Mouse (Mus musculus) liver, adult 2 months (tissue): ENCODE measurements around the gene Fam178b. TPM values are rescaled to one million over a fixed set of nuclear protein-coding genes. Genes with fewer than 3 reads are reported as not detected.
A peak's percentile ranks its signal among the peaks of the same experiment; 100 is the strongest.
"Not testable (repeated sequence)": the region's sequence is repeated elsewhere in the genome, so short reads cannot be mapped to it uniquely, and the experiment has no call there.

Source experiments
- DNase-seq: peaks from one replicate; pipeline ENCODE4 v3.0.0-alpha.2; 2011; ENCODE audit warnings: low read depth, low spot score; ENCODE audit errors: extremely low read depth
- H3K27ac ChIP-seq: fragments of 200-500 bp; replicated peaks from 2 replicates; pipeline ENCODE4 v1.5.1; 2012; ENCODE audit warnings: low read depth, mild to moderate bottlenecking, control low read depth, inconsistent platforms, low read length; ENCODE audit not compliant: insufficient read depth
- H3K27me3 ChIP-seq: fragments of 200-500 bp; 2 replicates; pipeline ENCODE4 v1.6.1; 2012; ENCODE audit warnings: mild to moderate bottlenecking, moderate library complexity, low read length, inconsistent platforms; ENCODE audit not compliant: control insufficient read depth, insufficient read depth
- H3K36me3 ChIP-seq: fragments of 200-500 bp; 2 replicates; pipeline ENCODE4 v1.6.1; 2012; ENCODE audit warnings: low read length, inconsistent platforms; ENCODE audit not compliant: control insufficient read depth, insufficient read depth
- H3K4me1 ChIP-seq: fragments of 200-500 bp; 2 replicates; pipeline ENCODE4 v1.6.1; 2011; ENCODE audit warnings: low read length; ENCODE audit not compliant: control insufficient read depth, insufficient read depth
- H3K4me3 ChIP-seq: fragments of 200-500 bp; 2 replicates; pipeline ENCODE4 v1.5.1; 2011; ENCODE audit warnings: low read depth, mild to moderate bottlenecking, control low read depth, low read length, moderate library complexity; ENCODE audit not compliant: insufficient read depth
- H3K79me2 ChIP-seq: fragments of 200-500 bp; 2 replicates; pipeline ENCODE4 v1.6.1; 2012; ENCODE audit warnings: inconsistent platforms, mild to moderate bottlenecking, low read length, moderate library complexity; ENCODE audit not compliant: control insufficient read depth, insufficient read depth
- H3K9ac ChIP-seq: fragments of 200-500 bp; 2 replicates; pipeline ENCODE4 v1.6.1; 2012; ENCODE audit warnings: low read depth, mild to moderate bottlenecking, control low read depth, inconsistent platforms, low read length
- CTCF ChIP-seq: fragments of 200-500 bp; IDR thresholded peaks from 2 replicates; pipeline ENCODE4 v1.5.1; 2011; ENCODE audit warnings: low read depth, low read length, control low read depth
- POLR2A ChIP-seq: fragments of 200-500 bp; IDR thresholded peaks from 2 replicates; pipeline ENCODE4 v1.6.1; 2011; ENCODE audit warnings: low read length, control low read depth; ENCODE audit not compliant: insufficient read depth; ENCODE audit errors: extremely low read depth
- WGBS: fragments of 180-500 bp; shearing (Covaris S2); methylation state at CpG from one replicate; pipeline ENCODE4 v1.1.7; 2018; 5-methylcytosine and 5-hydroxymethylcytosine counted together
- polyA plus RNA-seq: library from polyadenylated mRNA; depleted of rRNA; stranded (reverse); fragments of >200 nt; gene quantifications from 2 replicates; pipeline ENCODE4 v1.2.3, GENCODE M21; 2012
- total RNA-seq: library from RNA; depleted of rRNA; stranded (reverse); fragments of >200 nt; gene quantifications from 2 replicates; pipeline ENCODE4 v1.2.3, GENCODE M21; 2014

The Fam178b gene
- total and polyA plus RNA-seq, 2 experiments: 0.11 to 0.18 TPM

GRCm38 (mm10) chr1:36628585-36628984, 54.4 kb downstream of the Fam178b start:
- Histone ChIP-seq H3K27me3 (no peaks in the 10 kb centered on the region), H3K27ac (peak overlapping the region; percentile 30; the same call in 1 of the 2 replicates), H3K36me3 (no peaks in the 10 kb centered on the region), H3K9ac (no peak overlapping the region), H3K4me3 (no peak overlapping the region), H3K4me1 (no peaks in the 10 kb centered on the region), H3K79me2 (no peaks in the 10 kb centered on the region)
- no peak for DNase-seq
- no peak for TF ChIP-seq CTCF
- TF ChIP-seq POLR2A: no peak
- WGBS: 76% methylated on average over 8 of the region's 8 CpGs

- H3K27me3 ChIP-seq: no peaks in the 10 kb centered on the region
- no peak overlapping the region for H3K9ac ChIP-seq
- no peaks in the 10 kb centered on the region for H3K36me3 ChIP-seq
- no peaks in the 10 kb centered on the region for H3K4me1 ChIP-seq
- H3K79me2 ChIP-seq: no peaks in the 10 kb centered on the region
- DNase-seq: no peak
- 67% methylated on average over 5 of the region's 5 CpGs for WGBS
- no peak overlapping the region for H3K4me3 ChIP-seq
- no peak overlapping the region for H3K27ac ChIP-seq
- no peak for TF ChIP-seq POLR2A
- TF ChIP-seq CTCF: no peak
Measured at GRCm38 (mm10) chr1:36625442-36625841, 57.5 kb downstream of the Fam178b start.

GRCm38 (mm10) chr1:36615958-36616357, 67.0 kb downstream of the Fam178b start:
- WGBS: 85% methylated on average over 5 of the region's 5 CpGs
- not testable (repeated sequence) for H3K4me3 ChIP-seq, H3K27me3 ChIP-seq, H3K27ac ChIP-seq, H3K9ac ChIP-seq, H3K36me3 ChIP-seq, H3K79me2 ChIP-seq, H3K4me1 ChIP-seq
- peak; percentile 50 for DNase-seq
- TF ChIP-seq CTCF: peak; percentile 46; the same call in 1 of the 2 replicates

GRCm38 (mm10) chr1:36615188-36615587, 67.8 kb downstream of the Fam178b start:
- 86% methylated on average over 8 of the region's 8 CpGs for WGBS

GRCm38 (mm10) chr1:36614584-36614983, 68.4 kb downstream of the Fam178b start:
- TF ChIP-seq CTCF: no peak
- TF ChIP-seq POLR2A: no peak
- Histone ChIP-seq H3K9ac (no peak overlapping the region), H3K36me3 (no peaks in the 10 kb centered on the region), H3K4me3 (no peak overlapping the region), H3K79me2 (no peaks in the 10 kb centered on the region), H3K27ac (no peak overlapping the region), H3K4me1 (no peaks in the 10 kb centered on the region), H3K27me3 (no peaks in the 10 kb centered on the region)
- 88% methylated on average over 1 of the region's 1 CpGs for WGBS
- DNase-seq: no peak

More at GRCm38 (mm10) chr1:36615188-36615587, 67.8 kb downstream of the Fam178b start:
- H3K27me3 ChIP-seq: no peaks in the 10 kb centered on the region
- no peaks in the 10 kb centered on the region for H3K4me1 ChIP-seq
- H3K36me3 ChIP-seq: no peaks in the 10 kb centered on the region
- H3K27ac ChIP-seq: no peak overlapping the region
- no peak for DNase-seq
- TF ChIP-seq POLR2A (no peak), CTCF (no peak)
- no peaks in the 10 kb centered on the region for H3K79me2 ChIP-seq
- no peak overlapping the region for H3K4me3 ChIP-seq
- no peak overlapping the region for H3K9ac ChIP-seq

GRCm38 (mm10) chr1:36613374-36613895, 69.5 kb downstream of the Fam178b start:
- 98% methylated on average over 10 of the region's 10 CpGs for WGBS

More at GRCm38 (mm10) chr1:36613374-36613895, 69.5 kb downstream of the Fam178b start:
- Histone ChIP-seq H3K4me3 (no peak overlapping the region), H3K36me3 (no peaks in the 10 kb centered on the region), H3K27ac (no peak overlapping the region), H3K79me2 (no peaks in the 10 kb centered on the region), H3K27me3 (no peaks in the 10 kb centered on the region), H3K9ac (no peak overlapping the region), H3K4me1 (no peaks in the 10 kb centered on the region)
- DNase-seq: no peak
- no peak for TF ChIP-seq CTCF
- TF ChIP-seq POLR2A: no peak
